In genomic region chr3:30987396-30988318, GRCm38 (mm10) we compare ENCODE assay signal across 9 mouse cellular contexts. TPM values are rescaled to one million over a fixed set of nuclear protein-coding genes. Genes with fewer than 3 reads are reported as not detected.
DNase-seq lines count a peak whose midpoint lies in the region; ATAC-seq and TF ChIP-seq lines count a peak whose summit lies in the region.
"Had no signal": no experiment of that assay in that cellular context is flagged by ENCODE, and none has a peak within 500 bp of the region (broad histone marks: within the 10 kb centered on the region; RNA-seq: fewer than 3 reads in every experiment).

No protein-coding gene starts in this region.

- TF ChIP-seq POLR2A in olfactory bulb, adult 2 months (IDR thresholded peaks at IDR 0.05; ENCODE audit: insufficient read depth, low read depth, low read length), result no peak

- no peak overlapping the region for H3K4me3 ChIP-seq in intestine, embryonic 14.5 days (ENCODE audit: low read depth, low read length)
- no peak overlapping the region for H3K4me3 ChIP-seq in olfactory bulb, adult 2 months (ENCODE audit: insufficient read depth, low read depth, low read length)
- H3K4me3 ChIP-seq: forebrain, embryonic 15.5 days had no signal

- no peak overlapping the region for H3K27ac ChIP-seq in intestine, embryonic 14.5 days (ENCODE audit: low read depth)
- peak overlapping the region; percentile 48; the same call in 1 of the 2 replicates for H3K27ac ChIP-seq in olfactory bulb, adult 2 months (ENCODE audit: insufficient read depth, low read depth, low read length)
- H3K27ac ChIP-seq: forebrain, embryonic 15.5 days; kidney, postnatal 0 days had no signal

- no peaks in the 10 kb centered on the region for H3K27me3 ChIP-seq in intestine, embryonic 14.5 days (replicated peaks; ENCODE audit: control insufficient read depth, insufficient read depth, low read length)
- H3K27me3 ChIP-seq: forebrain, embryonic 15.5 days had no signal

- no peak overlapping the region for H3K4me2 ChIP-seq in intestine, embryonic 14.5 days (ENCODE audit: low read length)
- H3K4me2 ChIP-seq: forebrain, embryonic 15.5 days had no signal

- 81% methylated on average over 9 of the region's 9 CpGs for WGBS in intestine, embryonic 14.5 days
- WGBS in olfactory bulb, adult 2 months, result 43% methylated on average over 9 of the region's 9 CpGs

- H3K4me1 ChIP-seq in intestine, embryonic 14.5 days (replicated peaks; ENCODE audit: control insufficient read depth, insufficient read depth, low read length), result no peaks in the 10 kb centered on the region
- H3K4me1 ChIP-seq in olfactory bulb, adult 2 months (ENCODE audit: control insufficient read depth, insufficient read depth, low read length), result peaks cover 4% of the 10 kb centered on the region
- H3K4me1 ChIP-seq: forebrain, embryonic 15.5 days had no signal

- DNase-seq in MN1 (ENCODE audit: low spot score), result peak; percentile 78
- peak; percentile 65 for DNase-seq in heart, adult 8-10 months (ENCODE audit: low spot score)
- DNase-seq in intestine, embryonic 14.5 days (ENCODE audit: low spot score), result no peak
- DNase-seq in layer of hippocampus, adult 9-11 months, result no peak
- no peak for DNase-seq in kidney, postnatal 4 days
- no peak for DNase-seq in ovary, postnatal 36 days (ENCODE audit: low spot score)

- no peak for TF ChIP-seq CTCF in olfactory bulb, adult 2 months (IDR thresholded peaks at IDR 0.05; ENCODE audit: insufficient read depth, low read depth, low read length)

- ATAC-seq in intestine, embryonic 14.5 days (replicated peaks; ENCODE audit: low FRiP score, low TSS enrichment, low read depth), result peak; percentile 68; the same call in 1 of the 2 replicates
- ATAC-seq: forebrain, embryonic 15.5 days had no signal

- H3K9me3 ChIP-seq in intestine, embryonic 14.5 days (ENCODE audit: control insufficient read depth, low read length), result no peaks in the 10 kb centered on the region
- H3K9me3 ChIP-seq: forebrain, embryonic 15.5 days had no signal

- H3K36me3 ChIP-seq in intestine, embryonic 14.5 days (ENCODE audit: control insufficient read depth, insufficient read depth, low read length), result no peaks in the 10 kb centered on the region
- H3K36me3 ChIP-seq: forebrain, embryonic 15.5 days had no signal

- no peak overlapping the region for H3K9ac ChIP-seq in intestine, embryonic 14.5 days (ENCODE audit: low read length)
- H3K9ac ChIP-seq: forebrain, embryonic 15.5 days had no signal

RNA-seq across cellular contexts. Expression of gene Prkci, which starts 7.9 kb away (rescaled TPM):
- total RNA-seq in heart, adult 8-10 months (2022), result 10 to 100 TPM in 3 of 4 experiments, 1 to 10 TPM in 1; 9.5 to 11.9 (median 10.7) TPM
- 48.0 and 51.8 TPM in 2 replicates for polyA plus RNA-seq in intestine, embryonic 14.5 days (2014; fragmentation: Nextera tagmentation; extraction: Ambion mirVana)
- polyA plus RNA-seq in olfactory bulb, adult 2 months (2012; ENCODE audit: insufficient read depth, insufficient read length, low replicate concordance, missing spikeins), result not detected in 2 replicates

RNA-seq across cellular contexts. Expression of gene Phc3, which starts 18.4 kb away (rescaled TPM):
- total RNA-seq in heart, adult 8-10 months (2022), result 10 to 100 TPM; 15.4 to 19.3 (median 17.6) TPM
- 8.8 and 9.1 TPM in 2 replicates for polyA plus RNA-seq in intestine, embryonic 14.5 days (2014; fragmentation: Nextera tagmentation; extraction: Ambion mirVana)
- 66.2 TPM in 1 of 2 replicates, not detected in the other for polyA plus RNA-seq in olfactory bulb, adult 2 months (2012; ENCODE audit: insufficient read depth, insufficient read length, low replicate concordance, missing spikeins)

Comparison
In these comparisons a context has a peak if more than half of its experiments do, and no peak if none do; other contexts are left out.
1. DNase-seq: peak in MN1 (single experiment) and heart, adult 8-10 months (single experiment); none in intestine, embryonic 14.5 days (single experiment), layer of hippocampus, adult 9-11 months (single experiment), kidney, postnatal 4 days (0 of 2) and ovary, postnatal 36 days (single experiment).